Mouse (Mus musculus) cerebellum, adult 11-12 months (tissue): ENCODE results near the gene Sem1.
"Not testable (repeated sequence)": the region's sequence is repeated elsewhere in the genome, so short reads cannot be mapped to it uniquely, and the experiment has no call there.

ENCODE experiments used
- DNase-seq: peaks from one replicate; pipeline ENCODE4 v3.0.0; 2022

Sem1 gene

GRCm38 (mm10) chr6:6578304-6579149 lies at the start of gene Sem1:
Sem1 (minus strand) TSS chr6:6578663.
- peak; percentile 85 for DNase-seq

GRCm38 (mm10) chr6:6622846-6623749 lies 44.6 kb upstream of the Sem1 start:
- DNase-seq = no peak

- DNase-seq = no peak
Observed at GRCm38 (mm10) chr6:6603561-6604544, 25.4 kb upstream of the Sem1 start.

GRCm38 (mm10) chr6:6586313-6586712 lies 7.8 kb upstream of the Sem1 start:
- DNase-seq = no peak

GRCm38 (mm10) chr6:6581849-6582248 lies 3.4 kb upstream of the Sem1 start:
- DNase-seq = no peak

GRCm38 (mm10) chr6:6577741-6578284 lies 650 bp downstream of the Sem1 start:
- no peak for DNase-seq

- DNase-seq = no peak
Observed at GRCm38 (mm10) chr6:6577291-6577690, 1.2 kb downstream of the Sem1 start.

GRCm38 (mm10) chr6:6575796-6576195 lies 2.7 kb downstream of the Sem1 start:
- no peak for DNase-seq

GRCm38 (mm10) chr6:6568436-6568835 lies 10.0 kb downstream of the Sem1 start:
- peak; percentile 56 for DNase-seq

- DNase-seq = peak; percentile 23
Observed at GRCm38 (mm10) chr6:6563691-6564090, 14.8 kb downstream of the Sem1 start.

GRCm38 (mm10) chr6:6562716-6563115 lies 15.7 kb downstream of the Sem1 start:
- no peak for DNase-seq

- no peak for DNase-seq
Observed at GRCm38 (mm10) chr6:6557647-6558046, 20.8 kb downstream of the Sem1 start.

GRCm38 (mm10) chr6:6552006-6552405 lies 26.5 kb downstream of the Sem1 start:
- no peak for DNase-seq

- DNase-seq = no peak
Observed at GRCm38 (mm10) chr6:6547997-6548396, 30.5 kb downstream of the Sem1 start.

GRCm38 (mm10) chr6:6544255-6544645 lies 34.2 kb downstream of the Sem1 start:
- DNase-seq = no peak

- no peak for DNase-seq
Observed at GRCm38 (mm10) chr6:6543606-6544254, 34.7 kb downstream of the Sem1 start.

- DNase-seq = no peak
Observed at GRCm38 (mm10) chr6:6542133-6542532, 36.3 kb downstream of the Sem1 start.

- no peak for DNase-seq
Observed at GRCm38 (mm10) chr6:6536781-6537466, 41.5 kb downstream of the Sem1 start.

GRCm38 (mm10) chr6:6536359-6536758 lies 42.1 kb downstream of the Sem1 start:
- DNase-seq = not testable (repeated sequence)
